Mouse (Mus musculus) lung, postnatal 0 days (tissue): ENCODE results near the gene Mrpl44. TPM values are rescaled to one million over a fixed set of nuclear protein-coding genes. Genes with fewer than 3 reads are reported as not detected.
A peak's percentile ranks its signal among the peaks of the same experiment; 100 is the strongest.

Source experiments
- ATAC-seq: fragments of 200-750 bp; cut with Nextera tagmentation; 2 replicates; pipeline ENCODE4 v1.8.0; 2017; ENCODE audit warnings: moderate library complexity
- DNase-seq: peaks from one replicate; pipeline ENCODE4 v3.0.0-alpha.2; 2016; ENCODE audit warnings: low spot score
- H3K27ac ChIP-seq: fragments of 300-500 bp; sonication (generic); 2 replicates; pipeline ENCODE4 v1.5.1; 2014; ENCODE audit warnings: antibody characterized with exemption, mild to moderate bottlenecking, low read length, mixed read lengths
- H3K27me3 ChIP-seq: fragments of 300-500 bp; sonication (generic); replicated peaks from 2 replicates; pipeline ENCODE4 v1.6.1; 2014; ENCODE audit warnings: low read length, mixed read lengths; ENCODE audit not compliant: insufficient read depth
- H3K36me3 ChIP-seq: fragments of 300-500 bp; sonication (generic); 2 replicates; pipeline ENCODE4 v1.6.1; 2014; ENCODE audit warnings: low read length, mixed read lengths; ENCODE audit not compliant: insufficient read depth
- H3K4me1 ChIP-seq: fragments of 300-500 bp; sonication (generic); 2 replicates; pipeline ENCODE4 v1.6.1; 2014; ENCODE audit warnings: antibody characterized with exemption, low read depth, low read length, mixed read lengths; ENCODE audit not compliant: insufficient read depth
- H3K4me2 ChIP-seq: fragments of 300-500 bp; sonication (generic); replicated peaks from 2 replicates; pipeline ENCODE4 v1.6.1; 2014; ENCODE audit warnings: low read depth, mild to moderate bottlenecking, low read length, moderate library complexity, mixed read lengths
- H3K4me3 ChIP-seq: fragments of 300-500 bp; sonication (generic); 2 replicates; pipeline ENCODE4 v1.5.1; 2014; ENCODE audit warnings: low read depth, low read length
- H3K9ac ChIP-seq: fragments of 300-500 bp; sonication (generic); replicated peaks from 2 replicates; pipeline ENCODE4 v1.6.1; 2014; ENCODE audit warnings: low read depth, mild to moderate bottlenecking
- H3K9me3 ChIP-seq: fragments of 300-500 bp; sonication (generic); 2 replicates; pipeline ENCODE4 v1.6.1; 2016; ENCODE audit warnings: low read length, mixed read lengths
- CTCF ChIP-seq: IDR thresholded peaks from 2 replicates; pipeline ENCODE4 v1.5.1; 2016; ENCODE audit warnings: antibody characterized with exemption, mild to moderate bottlenecking
- EP300 ChIP-seq: IDR thresholded peaks from 2 replicates; pipeline ENCODE4 v1.6.1; 2016; ENCODE audit warnings: antibody characterized with exemption, mild to moderate bottlenecking, control low read depth
- whole genome bisulfite sequencing: fragments of 180-500 bp; shearing (Covaris S2); extraction: QIAGEN DNeasy Blood & Tissue Kit; methylation state at CpG from one replicate; pipeline ENCODE4 v1.1.7; 2014; 5-methylcytosine and 5-hydroxymethylcytosine counted together
- polyA plus RNA-seq: library from polyadenylated mRNA; unstranded; fragments of >200 nt; fragmentation: Nextera tagmentation; extraction: Ambion mirVana; gene quantifications from 2 replicates; pipeline ENCODE4 v1.2.1, GENCODE M21; 2015

The Mrpl44 gene
- polyA plus RNA-seq, 1 experiment from 2014 or later, result 38.7 TPM

DNA sequence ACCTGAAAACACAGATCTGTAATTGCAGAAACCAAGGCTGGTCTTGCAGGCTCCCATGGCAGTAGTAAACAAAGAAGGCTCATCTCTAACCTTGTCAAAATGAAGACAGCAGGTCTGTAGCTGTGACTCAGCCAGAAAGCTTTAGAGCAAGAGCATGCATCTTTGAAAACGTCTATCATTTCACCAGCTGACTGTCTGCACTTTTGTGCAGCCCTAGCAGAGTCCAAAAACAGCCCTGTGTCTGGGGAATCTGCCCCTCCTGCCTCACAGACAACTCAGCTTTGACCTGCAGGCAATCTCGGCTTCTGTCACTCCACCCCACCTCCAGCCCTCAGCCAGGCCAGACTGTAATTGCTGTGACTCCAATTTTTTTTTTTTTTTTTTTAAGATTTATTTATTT, 20.4 kb upstream of the Mrpl44 start:
- 61% methylated on average over 2 of the region's 2 CpGs for WGBS
- no peak overlapping the region for H3K9ac ChIP-seq
- no peak for ATAC-seq

DNA sequence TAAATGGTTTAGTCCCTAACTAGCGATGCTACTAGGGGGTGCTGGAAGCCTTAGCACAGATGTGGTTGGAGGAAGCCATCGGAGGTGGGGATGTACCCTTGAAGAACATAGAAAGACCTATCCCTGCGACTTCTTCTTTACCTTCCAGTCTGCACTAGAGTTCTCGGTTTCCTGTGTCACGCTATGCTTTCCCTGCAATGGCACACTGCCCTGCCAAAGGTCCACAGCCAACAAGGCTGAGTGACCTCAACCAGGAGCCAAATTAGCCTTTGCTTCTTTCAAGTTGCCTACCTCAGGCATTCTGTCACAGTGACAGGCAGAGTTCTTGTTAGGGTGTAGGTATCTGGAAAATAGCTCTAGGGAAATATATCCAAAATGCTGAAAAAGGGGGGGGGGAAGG, 19.4 kb upstream of the Mrpl44 start:
- H3K4me2 ChIP-seq, result no peak overlapping the region
- H3K4me1 ChIP-seq, result peaks cover 23% of the 10 kb centered on the region
- H3K4me3 ChIP-seq, result no peak overlapping the region
- H3K27me3 ChIP-seq, result no peaks in the 10 kb centered on the region
- DNase-seq (no peak), ATAC-seq (no peak)
- no peaks in the 10 kb centered on the region for H3K36me3 ChIP-seq
- no peak overlapping the region for H3K27ac ChIP-seq
- no peaks in the 10 kb centered on the region for H3K9me3 ChIP-seq
- WGBS, result 81% methylated on average over 5 of the region's 5 CpGs
- TF ChIP-seq CTCF, result no peak
- no peak for TF ChIP-seq EP300
- no peak overlapping the region for H3K9ac ChIP-seq

More for the DNA sequence above, 20.4 kb upstream of the Mrpl44 start:
- Histone ChIP-seq H3K27ac (no peak overlapping the region), H3K4me1 (peaks cover 21% of the 10 kb centered on the region; the same call in 1 of the 2 replicates), H3K36me3 (no peaks in the 10 kb centered on the region), H3K27me3 (no peaks in the 10 kb centered on the region), H3K4me3 (no peak overlapping the region), H3K4me2 (no peak overlapping the region), H3K9me3 (no peaks in the 10 kb centered on the region)
- no peak for TF ChIP-seq CTCF
- TF ChIP-seq EP300, result no peak
- no peak for DNase-seq

- Histone ChIP-seq H3K4me3 (no peak overlapping the region), H3K27ac (no peak overlapping the region), H3K36me3 (no peaks in the 10 kb centered on the region), H3K9ac (no peak overlapping the region), H3K9me3 (no peaks in the 10 kb centered on the region), H3K27me3 (no peaks in the 10 kb centered on the region), H3K4me2 (no peak overlapping the region), H3K4me1 (peaks cover 20% of the 10 kb centered on the region)
- no peak for ATAC-seq
- WGBS, result 55% methylated on average over 7 of the region's 7 CpGs
- no peak for TF ChIP-seq EP300
- TF ChIP-seq CTCF, result no peak
- no peak for DNase-seq
Observed at GRCm38 (mm10) chr1:79757161-79757560, 18.7 kb upstream of the Mrpl44 start.

GRCm38 (mm10) chr1:79757597-79757996, 18.2 kb upstream of the Mrpl44 start:
- no peaks in the 10 kb centered on the region for H3K27me3 ChIP-seq
- 50% methylated on average over 4 of the region's 4 CpGs for WGBS
- no peak for DNase-seq

DNA sequence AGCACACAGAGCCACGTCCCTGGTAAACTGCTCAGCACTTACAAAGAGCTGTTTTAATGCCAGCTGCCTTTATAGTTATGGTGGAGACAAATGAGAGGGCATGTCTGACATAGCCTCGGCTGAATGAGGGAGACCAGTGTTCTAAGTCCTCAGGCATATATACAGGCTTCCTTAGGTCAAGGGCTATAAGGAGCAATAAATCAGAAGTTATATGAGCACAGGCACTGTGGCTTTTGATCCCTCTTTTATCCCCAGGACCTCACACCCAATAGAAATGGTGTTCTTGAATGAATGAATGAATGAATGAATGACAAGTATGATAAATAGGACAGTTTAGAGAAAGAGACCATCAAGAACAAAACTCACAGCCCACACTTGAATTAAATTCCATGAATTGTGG, 16.8 kb upstream of the Mrpl44 start:
- no peak overlapping the region for H3K4me3 ChIP-seq
- ATAC-seq, result no peak

More at GRCm38 (mm10) chr1:79757597-79757996, 18.2 kb upstream of the Mrpl44 start:
- Histone ChIP-seq H3K4me1 (peaks cover 20% of the 10 kb centered on the region), H3K4me3 (no peak overlapping the region), H3K9ac (no peak overlapping the region), H3K27ac (no peak overlapping the region), H3K9me3 (no peaks in the 10 kb centered on the region), H3K4me2 (no peak overlapping the region), H3K36me3 (no peaks in the 10 kb centered on the region)
- no peak for ATAC-seq
- TF ChIP-seq CTCF (no peak), EP300 (no peak)

DNA sequence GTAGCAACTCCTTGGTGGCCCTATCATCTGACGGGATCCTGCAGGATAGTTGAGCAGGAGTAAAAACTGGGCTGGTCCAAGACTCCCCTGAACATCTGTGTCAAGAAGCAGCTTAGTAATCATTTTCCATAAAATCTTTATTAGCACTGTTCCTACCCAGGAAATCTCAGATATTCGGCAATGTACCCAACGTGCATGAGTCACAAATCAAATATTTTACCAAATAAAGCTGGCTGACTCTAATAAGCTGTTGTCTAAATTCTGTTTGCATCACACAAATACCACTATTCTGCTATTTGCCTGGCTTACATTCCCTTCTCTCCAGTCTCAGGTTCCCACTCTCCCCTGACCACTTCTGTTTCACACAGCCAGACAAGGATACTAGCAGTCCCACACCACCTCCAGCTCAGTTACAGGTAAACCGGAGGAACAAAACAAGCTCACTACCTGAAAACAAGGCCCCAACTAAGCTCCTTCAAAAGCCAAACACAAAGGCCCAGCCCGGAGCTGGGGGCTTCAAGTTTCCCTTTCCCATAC, 16.3 kb upstream of the Mrpl44 start:
- H3K4me3 ChIP-seq, result no peak overlapping the region
- H3K4me2 ChIP-seq, result peak overlapping the region; percentile 90
- H3K4me1 ChIP-seq, result peaks cover 15% of the 10 kb centered on the region
- ATAC-seq, result no peak
- no peak overlapping the region for H3K9ac ChIP-seq
- H3K27ac ChIP-seq, result peak overlapping the region; percentile 38; the same call in 1 of the 2 replicates
- no peaks in the 10 kb centered on the region for H3K9me3 ChIP-seq
- DNase-seq, result peak; percentile 48
- no peaks in the 10 kb centered on the region for H3K36me3 ChIP-seq
- 55% methylated on average over 5 of the region's 5 CpGs for WGBS
- H3K27me3 ChIP-seq, result no peaks in the 10 kb centered on the region
- no peak for TF ChIP-seq CTCF
- TF ChIP-seq EP300, result no peak

More for the DNA sequence above, 16.8 kb upstream of the Mrpl44 start:
- DNase-seq, result no peak
- Histone ChIP-seq H3K4me1 (peaks cover 15% of the 10 kb centered on the region), H3K27ac (no peak overlapping the region), H3K4me2 (no peak overlapping the region), H3K27me3 (no peaks in the 10 kb centered on the region), H3K9ac (no peak overlapping the region), H3K36me3 (no peaks in the 10 kb centered on the region), H3K9me3 (no peaks in the 10 kb centered on the region)
- TF ChIP-seq EP300 (no peak), CTCF (no peak)
- WGBS, result 47% methylated on average over 2 of the region's 2 CpGs
